Comparison of ENCODE assay signal across 27 mouse cellular contexts in the genomic region with DNA sequence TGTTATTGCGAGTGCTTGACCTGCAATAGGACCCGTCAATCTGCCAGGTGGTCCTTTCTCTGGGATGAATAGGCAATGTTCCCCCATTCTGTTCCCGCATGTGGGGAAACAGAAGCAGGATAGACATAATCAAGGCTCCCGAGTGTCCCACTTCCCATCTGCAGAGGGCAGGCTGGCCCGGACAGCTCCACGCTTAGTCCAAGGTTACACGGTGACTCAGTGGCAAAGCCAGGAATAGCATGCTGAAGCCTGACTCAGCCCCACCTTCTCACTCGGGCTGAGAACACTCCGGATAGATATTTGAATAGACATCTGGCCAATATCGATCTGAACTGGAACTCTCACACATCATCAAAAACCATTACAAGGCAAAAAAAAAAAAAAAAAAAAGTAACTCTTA. TPM values are rescaled to one million over a fixed set of nuclear protein-coding genes. Genes with fewer than 3 reads are reported as not detected.
A peak's percentile ranks its signal among the peaks of the same experiment; 100 is the strongest.
DNase-seq lines count a peak whose midpoint lies in the region; ATAC-seq and TF ChIP-seq lines count a peak whose summit lies in the region.
"Had no signal": no experiment of that assay in that cellular context is flagged by ENCODE, and none has a peak within 500 bp of the region (broad histone marks: within the 10 kb centered on the region; RNA-seq: fewer than 3 reads in every experiment).

No protein-coding gene starts in this region.

- ATAC-seq in lung, postnatal 0 days, result no peak
- ATAC-seq in stomach, postnatal 0 days (ENCODE audit: low FRiP score, low TSS enrichment), result no peak
- ATAC-seq: forebrain, embryonic 16.5 days; hindbrain, embryonic 16.5 days; intestine, embryonic 15.5 days; midbrain, embryonic 16.5 days had no signal

- H3K9me3 ChIP-seq in lung, postnatal 0 days (ENCODE audit: low read length), result no peaks in the 10 kb centered on the region
- H3K9me3 ChIP-seq in stomach, postnatal 0 days (ENCODE audit: control insufficient read depth, low read length), result no peaks in the 10 kb centered on the region
- H3K9me3 ChIP-seq: embryonic facial prominence, embryonic 10.5 days; heart, embryonic 12.5 days; hindbrain, embryonic 10.5 days; intestine, embryonic 15.5 days; kidney, embryonic 15.5 days; limb, embryonic 15.5 days; liver, embryonic 15.5 days; neural tube, embryonic 13.5 days had no signal

- WGBS in lung, postnatal 0 days, result 74% methylated on average over 10 of the region's 10 CpGs
- WGBS in stomach, postnatal 0 days, result 68% methylated on average over 10 of the region's 10 CpGs

- H3K27ac ChIP-seq in lung, postnatal 0 days (ENCODE audit: low read length), result no peak overlapping the region
- H3K27ac ChIP-seq in stomach, postnatal 0 days (replicated peaks), result no peak overlapping the region
- H3K27ac ChIP-seq: embryonic facial prominence, embryonic 10.5 days; hindbrain, embryonic 10.5 days; limb, embryonic 15.5 days; liver, embryonic 15.5 days; neural tube, embryonic 13.5 days had no signal

- peaks cover 12% of the 10 kb centered on the region; the same call in 1 of the 2 replicates for H3K4me1 ChIP-seq in lung, postnatal 0 days (ENCODE audit: insufficient read depth, low read depth, low read length)
- H3K4me1 ChIP-seq in stomach, postnatal 0 days (replicated peaks; ENCODE audit: control insufficient read depth, insufficient read depth), result peaks cover 3% of the 10 kb centered on the region
- H3K4me1 ChIP-seq: intestine, embryonic 15.5 days had no signal

- no peak overlapping the region for H3K4me3 ChIP-seq in lung, postnatal 0 days (ENCODE audit: low read depth, low read length)
- H3K4me3 ChIP-seq in stomach, postnatal 0 days (ENCODE audit: low read depth, low read length), result no peak overlapping the region
- H3K4me3 ChIP-seq: embryonic facial prominence, embryonic 10.5 days; heart, embryonic 12.5 days; hindbrain, embryonic 10.5 days; intestine, embryonic 15.5 days; kidney, embryonic 15.5 days; limb, embryonic 15.5 days; liver, embryonic 15.5 days; myocyte; neural tube, embryonic 13.5 days had no signal

- no peak for TF ChIP-seq EP300 in lung, postnatal 0 days (IDR thresholded peaks at IDR 0.05)
- no peak for TF ChIP-seq EP300 in stomach, postnatal 0 days (optimal IDR thresholded peaks at IDR 0.05)

- TF ChIP-seq CTCF in lung, postnatal 0 days (IDR thresholded peaks at IDR 0.05), result peak; percentile 46
- peak; percentile 45 for TF ChIP-seq CTCF in stomach, postnatal 0 days (IDR thresholded peaks at IDR 0.05; ENCODE audit: low read depth)

- DNase-seq in lung, postnatal 0 days (ENCODE audit: low spot score), result no peak
- DNase-seq in lung, postnatal 25 days (ENCODE audit: low spot score), result no peak
- peak; percentile 83 for DNase-seq in adrenal gland, adult 2 months
- peak; percentile 73 for DNase-seq in adrenal gland, postnatal 14 days
- DNase-seq in stomach, postnatal 0 days (ENCODE audit: low spot score), result no peak
- no peak for DNase-seq in layer of hippocampus, adult 9-11 months
- no peak for DNase-seq in layer of hippocampus, postnatal 10 days (ENCODE audit: low spot score in 2 of 2)
- DNase-seq: cerebellum, adult 9-10 months; gastrocnemius, postnatal 14 days; heart, adult 11 months; heart, postnatal 10 days; kidney, postnatal 4 days; left cerebral cortex, postnatal 4 days; spleen, adult 18-20 months; thymus, postnatal 25 days had no signal

- no peaks in the 10 kb centered on the region for H3K27me3 ChIP-seq in lung, postnatal 0 days (replicated peaks; ENCODE audit: insufficient read depth, low read length)
- H3K27me3 ChIP-seq in stomach, postnatal 0 days (ENCODE audit: control insufficient read depth, insufficient read depth, low read length), result no peaks in the 10 kb centered on the region
- H3K27me3 ChIP-seq: heart, embryonic 12.5 days; intestine, embryonic 15.5 days; kidney, embryonic 15.5 days; limb, embryonic 15.5 days; liver, embryonic 15.5 days; neural tube, embryonic 13.5 days had no signal

- H3K9ac ChIP-seq in lung, postnatal 0 days (replicated peaks; ENCODE audit: low read depth), result no peak overlapping the region
- H3K9ac ChIP-seq in stomach, postnatal 0 days (ENCODE audit: low read length), result no peak overlapping the region
- H3K9ac ChIP-seq: heart, embryonic 12.5 days; intestine, embryonic 15.5 days; kidney, embryonic 15.5 days; limb, embryonic 15.5 days; liver, embryonic 15.5 days; neural tube, embryonic 13.5 days had no signal

- H3K4me2 ChIP-seq in lung, postnatal 0 days (replicated peaks; ENCODE audit: low read depth, low read length), result no peak overlapping the region
- no peak overlapping the region for H3K4me2 ChIP-seq in stomach, postnatal 0 days (replicated peaks; ENCODE audit: low read depth)
- H3K4me2 ChIP-seq: heart, embryonic 12.5 days; intestine, embryonic 15.5 days; kidney, embryonic 15.5 days; limb, embryonic 15.5 days; liver, embryonic 15.5 days; neural tube, embryonic 13.5 days had no signal

- no peaks in the 10 kb centered on the region for H3K36me3 ChIP-seq in lung, postnatal 0 days (ENCODE audit: insufficient read depth, low read length)
- H3K36me3 ChIP-seq in stomach, postnatal 0 days (ENCODE audit: control insufficient read depth, insufficient read depth, low read length), result no peaks in the 10 kb centered on the region
- H3K36me3 ChIP-seq: intestine, embryonic 15.5 days; neural tube, embryonic 13.5 days had no signal

RNA-seq across cellular contexts. Expression of a gene that starts 48.6 kb away (rescaled TPM):
- polyA plus RNA-seq in lung, postnatal 0 days (2015; fragmentation: Nextera tagmentation; extraction: Ambion mirVana), result 75.1 and 80.6 TPM in 2 replicates
- 10 to 100 TPM; 60.7 to 90.8 TPM for total RNA-seq in adrenal gland, adult 2 months (2021)
- 118 and 163 TPM in 2 replicates for polyA plus RNA-seq in adrenal gland, adult 2 months (2012; rRNA removed)
- 62.5 and 64.4 TPM in 2 replicates for total RNA-seq in adrenal gland, postnatal 14 days (2021)
- polyA plus RNA-seq in stomach, postnatal 0 days (2015; fragmentation: Nextera tagmentation; extraction: Ambion mirVana), result 56.6 and 65.0 TPM in 2 replicates
- total RNA-seq in layer of hippocampus, postnatal 10 days (2021), result 10 to 100 TPM; 22.8 to 26.9 TPM

Comparison
In these comparisons a context has a peak if more than half of its experiments do, and no peak if none do; other contexts are left out.
1. DNase-seq: peak in adrenal gland, adult 2 months (single experiment) and adrenal gland, postnatal 14 days (single experiment); none in lung, postnatal 0 days (single experiment), lung, postnatal 25 days (single experiment), stomach, postnatal 0 days (single experiment), layer of hippocampus, adult 9-11 months (single experiment) and layer of hippocampus, postnatal 10 days (0 of 2).